Mouse (Mus musculus) lung, embryonic 15.5 days (tissue): ENCODE results near the gene Brk1. TPM values are rescaled to one million over a fixed set of nuclear protein-coding genes. Genes with fewer than 3 reads are reported as not detected.

Source experiments
- ATAC-seq: fragments of 200-750 bp; cut with Nextera tagmentation; 2 replicates; pipeline ENCODE4 v1.8.0; 2017; ENCODE audit warnings: moderate number of reproducible peaks, borderline replicate concordance; ENCODE audit not compliant: low FRiP score, low TSS enrichment; ENCODE audit errors: extremely low read depth
- H3K27ac ChIP-seq: fragments of 300-500 bp; sonication (generic); 2 replicates; pipeline ENCODE4 v1.5.1; 2015; ENCODE audit warnings: moderate library complexity, mild to moderate bottlenecking, inconsistent platforms
- H3K27me3 ChIP-seq: fragments of 300-500 bp; sonication (generic); 2 replicates; pipeline ENCODE4 v1.6.1; 2015; ENCODE audit warnings: inconsistent platforms
- H3K36me3 ChIP-seq: fragments of 300-500 bp; sonication (generic); 2 replicates; pipeline ENCODE4 v1.6.1; 2015; ENCODE audit warnings: inconsistent platforms
- H3K4me1 ChIP-seq: fragments of 300-500 bp; sonication (generic); 2 replicates; pipeline ENCODE4 v1.6.1; 2015; ENCODE audit warnings: inconsistent platforms
- H3K4me2 ChIP-seq: fragments of 300-500 bp; sonication (generic); 2 replicates; pipeline ENCODE4 v1.6.1; 2015; ENCODE audit warnings: inconsistent platforms, mild to moderate bottlenecking, moderate library complexity
- H3K4me3 ChIP-seq: fragments of 300-500 bp; sonication (generic); 2 replicates; pipeline ENCODE4 v1.5.1; 2015; ENCODE audit warnings: mild to moderate bottlenecking, inconsistent platforms
- H3K9ac ChIP-seq: fragments of 300-500 bp; sonication (generic); 2 replicates; pipeline ENCODE4 v1.6.1; 2015; ENCODE audit warnings: inconsistent platforms
- H3K9me3 ChIP-seq: fragments of 300-500 bp; sonication (generic); 2 replicates; pipeline ENCODE4 v1.6.1; 2016; ENCODE audit warnings: inconsistent platforms
- WGBS: fragments of 180-500 bp; shearing (Covaris S2); methylation state at CpG from one replicate; pipeline ENCODE4 v1.1.7; 2015; 5-methylcytosine and 5-hydroxymethylcytosine counted together
- polyA plus RNA-seq: library from polyadenylated mRNA; unstranded; fragments of >200 nt; fragmentation: Nextera tagmentation; extraction: Ambion mirVana; gene quantifications from 2 replicates; pipeline ENCODE4 v1.2.1, GENCODE M21; 2015

The Brk1 gene
- polyA plus RNA-seq, 1 experiment from 2014 or later, result 224 TPM

GRCm38 (mm10) chr6:113651626-113652025, 47.1 kb downstream of the Brk1 start:
- Histone ChIP-seq H3K4me2 (no peak overlapping the region), H3K9me3 (no peaks in the 10 kb centered on the region), H3K27ac (no peak overlapping the region), H3K4me3 (no peak overlapping the region), H3K9ac (no peak overlapping the region), H3K27me3 (no peaks in the 10 kb centered on the region), H3K36me3 (no peaks in the 10 kb centered on the region), H3K4me1 (0 out of 2 replicates have a peak, but pooled peaks cover 5% of the 10 kb centered on the region)
- no peak for ATAC-seq
- WGBS, result 56% methylated on average over 3 of the region's 3 CpGs

- H3K9ac ChIP-seq, result no peak overlapping the region
- H3K27ac ChIP-seq, result no peak overlapping the region
- no peaks in the 10 kb centered on the region for H3K27me3 ChIP-seq
- WGBS, result 88% methylated on average over 7 of the region's 7 CpGs
- H3K4me1 ChIP-seq, result 0 out of 2 replicates have a peak, but pooled peaks cover 5% of the 10 kb centered on the region
- no peak overlapping the region for H3K4me2 ChIP-seq
- no peak overlapping the region for H3K4me3 ChIP-seq
- no peaks in the 10 kb centered on the region for H3K36me3 ChIP-seq
- H3K9me3 ChIP-seq, result no peaks in the 10 kb centered on the region
- ATAC-seq, result no peak
These were observed 49.0 kb downstream of the Brk1 start for GRCm38 (mm10) chr6:113653551-113653950.

- no peak overlapping the region for H3K4me2 ChIP-seq
- H3K9ac ChIP-seq, result no peak overlapping the region
- H3K36me3 ChIP-seq, result no peaks in the 10 kb centered on the region
- no peaks in the 10 kb centered on the region for H3K27me3 ChIP-seq
- ATAC-seq, result no peak
- WGBS, result 65% methylated on average over 8 of the region's 8 CpGs
- H3K4me1 ChIP-seq, result 0 out of 2 replicates have a peak, but pooled peaks cover 5% of the 10 kb centered on the region
- H3K4me3 ChIP-seq, result no peak overlapping the region
- H3K27ac ChIP-seq, result no peak overlapping the region
- no peaks in the 10 kb centered on the region for H3K9me3 ChIP-seq
These were observed 49.5 kb downstream of the Brk1 start for GRCm38 (mm10) chr6:113654102-113654501.

- H3K4me3 ChIP-seq, result no peak overlapping the region
- H3K27ac ChIP-seq, result no peak overlapping the region
- H3K4me2 ChIP-seq, result no peak overlapping the region
- no peaks in the 10 kb centered on the region for H3K9me3 ChIP-seq
- H3K9ac ChIP-seq, result no peak overlapping the region
- no peaks in the 10 kb centered on the region for H3K27me3 ChIP-seq
- 55% methylated on average over 16 of the region's 16 CpGs for WGBS
- 0 out of 2 replicates have a peak, but pooled peaks cover 4% of the 10 kb centered on the region for H3K4me1 ChIP-seq
- no peaks in the 10 kb centered on the region for H3K36me3 ChIP-seq
- ATAC-seq, result 0 out of 2 replicates have a peak, but pooled peaks have one; percentile 10
These were observed 50.3 kb downstream of the Brk1 start for GRCm38 (mm10) chr6:113654753-113655397.

- H3K36me3 ChIP-seq, result no peaks in the 10 kb centered on the region
- no peak for ATAC-seq
- H3K9ac ChIP-seq, result no peak overlapping the region
- H3K4me2 ChIP-seq, result no peak overlapping the region
- 87% methylated on average over 3 of the region's 3 CpGs for WGBS
- no peak overlapping the region for H3K27ac ChIP-seq
- no peaks in the 10 kb centered on the region for H3K27me3 ChIP-seq
- H3K4me1 ChIP-seq, result no peaks in the 10 kb centered on the region
- no peak overlapping the region for H3K4me3 ChIP-seq
- no peaks in the 10 kb centered on the region for H3K9me3 ChIP-seq
These were observed 50.9 kb downstream of the Brk1 start for GRCm38 (mm10) chr6:113655475-113655874.

- Histone ChIP-seq H3K27ac (no peak overlapping the region), H3K9me3 (no peaks in the 10 kb centered on the region), H3K36me3 (no peaks in the 10 kb centered on the region), H3K27me3 (no peaks in the 10 kb centered on the region), H3K4me1 (peaks cover 10% of the 10 kb centered on the region; the same call in 1 of the 2 replicates), H3K9ac (no peak overlapping the region), H3K4me2 (no peak overlapping the region), H3K4me3 (no peak overlapping the region)
- ATAC-seq, result no peak
- 66% methylated on average over 6 of the region's 6 CpGs for WGBS
These were observed 52.3 kb downstream of the Brk1 start for GRCm38 (mm10) chr6:113656847-113657246.

- Histone ChIP-seq H3K9ac (no peak overlapping the region), H3K4me1 (peaks cover 14% of the 10 kb centered on the region; the same call in 1 of the 2 replicates), H3K4me3 (no peak overlapping the region), H3K36me3 (no peaks in the 10 kb centered on the region), H3K9me3 (no peaks in the 10 kb centered on the region), H3K4me2 (no peak overlapping the region), H3K27me3 (no peaks in the 10 kb centered on the region), H3K27ac (peak overlapping the region; percentile 39; the same call in 1 of the 2 replicates)
- no peak for ATAC-seq
- WGBS, result 61% methylated on average over 3 of the region's 3 CpGs
These were observed 53.7 kb downstream of the Brk1 start for GRCm38 (mm10) chr6:113658226-113658625.

- H3K4me3 ChIP-seq, result no peak overlapping the region
- H3K4me1 ChIP-seq, result peaks cover 14% of the 10 kb centered on the region; the same call in 1 of the 2 replicates
- H3K27ac ChIP-seq, result no peak overlapping the region
- H3K36me3 ChIP-seq, result no peaks in the 10 kb centered on the region
- no peak for ATAC-seq
- 53% methylated on average over 8 of the region's 8 CpGs for WGBS
- H3K4me2 ChIP-seq, result no peak overlapping the region
- no peaks in the 10 kb centered on the region for H3K9me3 ChIP-seq
- no peaks in the 10 kb centered on the region for H3K27me3 ChIP-seq
- no peak overlapping the region for H3K9ac ChIP-seq
These were observed 55.3 kb downstream of the Brk1 start for GRCm38 (mm10) chr6:113659648-113660491.

GRCm38 (mm10) chr6:113660492-113661352, 56.1 kb downstream of the Brk1 start:
- Histone ChIP-seq H3K9me3 (no peaks in the 10 kb centered on the region), H3K4me1 (peaks cover 14% of the 10 kb centered on the region; the same call in 1 of the 2 replicates), H3K4me3 (no peak overlapping the region), H3K4me2 (no peak overlapping the region), H3K27me3 (no peaks in the 10 kb centered on the region), H3K36me3 (no peaks in the 10 kb centered on the region), H3K27ac (no peak overlapping the region), H3K9ac (no peak overlapping the region)
- ATAC-seq, result no peak
- WGBS, result 53% methylated on average over 14 of the region's 14 CpGs

GRCm38 (mm10) chr6:113661353-113662241, 57.0 kb downstream of the Brk1 start:
- no peak for ATAC-seq
- no peaks in the 10 kb centered on the region for H3K36me3 ChIP-seq
- no peaks in the 10 kb centered on the region for H3K9me3 ChIP-seq
- no peak overlapping the region for H3K4me2 ChIP-seq
- WGBS, result 47% methylated on average over 12 of the region's 12 CpGs
- H3K4me1 ChIP-seq, result peaks cover 14% of the 10 kb centered on the region; the same call in 1 of the 2 replicates
- no peak overlapping the region for H3K4me3 ChIP-seq
- no peak overlapping the region for H3K27ac ChIP-seq
- no peak overlapping the region for H3K9ac ChIP-seq
- no peaks in the 10 kb centered on the region for H3K27me3 ChIP-seq
